Mouse (Mus musculus) heart, postnatal 14 days (tissue): ENCODE data around the gene Sdcbp2. TPM values are rescaled to one million over a fixed set of nuclear protein-coding genes. Genes with fewer than 3 reads are reported as not detected.

Source experiments
- DNase-seq, 2 experiments: peaks; one replicate each; pipeline ENCODE4 v3.0.0; 2021 to 2022
- intact Hi-C: fragments of 180-260 bp; cut with DNase I; formaldehyde crosslinking; loops from one replicate; pipeline ENCODE4 v1.15.1; 2025
- total RNA-seq, 2 experiments: library from RNA; stranded (reverse); gene quantifications; 2 replicates each; pipeline ENCODE4 v1.2.3; 2021

Sdcbp2 gene
- total RNA-seq, 2 experiments from 2014 or later = 1.6 to 2.4 TPM

DNA sequence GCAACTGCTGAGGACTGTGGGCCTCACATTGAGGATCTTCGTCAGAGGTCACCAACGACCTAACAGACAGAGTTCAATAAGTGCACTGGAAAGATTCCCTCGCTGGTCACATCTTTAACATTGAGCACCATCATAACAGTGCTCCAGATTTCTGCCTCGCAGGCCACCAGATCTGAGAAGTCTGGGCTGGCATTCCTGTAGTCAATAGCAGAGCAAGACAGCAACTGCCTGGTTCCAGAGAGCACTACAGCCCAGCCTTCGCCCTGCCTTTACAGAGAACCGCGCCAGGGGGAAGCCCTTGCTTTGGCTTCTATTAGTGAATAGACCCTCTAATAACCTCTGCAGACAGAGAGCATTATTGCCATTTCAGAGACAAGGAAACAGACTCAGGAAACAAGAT, 53.9 kb downstream of the Sdcbp2 start:
- intact Hi-C loops = no loop called here
- no peak for DNase-seq

DNA sequence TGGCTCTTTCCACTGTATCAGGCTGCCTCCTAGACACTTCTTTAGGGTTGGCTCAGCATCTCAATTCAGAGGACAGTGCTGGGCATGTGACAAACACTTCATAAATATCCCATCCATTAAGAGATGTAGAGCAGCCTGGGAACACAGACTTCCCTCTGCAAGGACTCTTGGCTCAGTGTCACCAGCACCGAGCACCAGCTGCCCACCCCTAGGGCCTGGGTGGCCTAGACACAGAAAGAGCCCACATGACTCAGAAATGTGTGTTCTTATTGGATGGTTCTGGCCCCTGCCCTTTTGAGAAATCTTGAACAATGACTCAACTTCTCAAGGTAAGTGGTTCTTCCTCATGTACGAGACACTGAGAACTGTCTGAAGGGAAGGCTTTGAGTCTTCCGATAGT, 55.6 kb downstream of the Sdcbp2 start:
- DNase-seq = no peak
- intact Hi-C loops = no loop called here

DNA sequence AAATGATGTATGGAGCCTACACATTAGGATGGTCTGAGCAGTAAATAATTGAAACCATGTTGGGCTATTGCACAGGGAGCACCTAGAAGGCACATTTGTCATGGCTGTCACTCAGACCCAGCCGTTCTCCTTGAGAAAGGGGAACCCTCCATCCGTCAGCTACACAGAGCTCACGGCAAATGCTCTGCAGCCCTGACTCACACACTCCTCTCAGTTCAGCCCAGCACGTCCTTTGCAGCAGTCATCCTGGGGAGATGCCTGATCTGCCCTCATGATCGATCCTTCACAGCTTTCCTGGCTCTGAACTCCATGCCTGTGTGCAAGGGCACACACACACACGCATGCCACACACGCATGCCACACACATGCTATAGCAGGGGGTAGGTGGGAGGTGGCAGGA, 56.9 kb downstream of the Sdcbp2 start:
- no peak for DNase-seq
- intact Hi-C loops = no loop called here

DNA sequence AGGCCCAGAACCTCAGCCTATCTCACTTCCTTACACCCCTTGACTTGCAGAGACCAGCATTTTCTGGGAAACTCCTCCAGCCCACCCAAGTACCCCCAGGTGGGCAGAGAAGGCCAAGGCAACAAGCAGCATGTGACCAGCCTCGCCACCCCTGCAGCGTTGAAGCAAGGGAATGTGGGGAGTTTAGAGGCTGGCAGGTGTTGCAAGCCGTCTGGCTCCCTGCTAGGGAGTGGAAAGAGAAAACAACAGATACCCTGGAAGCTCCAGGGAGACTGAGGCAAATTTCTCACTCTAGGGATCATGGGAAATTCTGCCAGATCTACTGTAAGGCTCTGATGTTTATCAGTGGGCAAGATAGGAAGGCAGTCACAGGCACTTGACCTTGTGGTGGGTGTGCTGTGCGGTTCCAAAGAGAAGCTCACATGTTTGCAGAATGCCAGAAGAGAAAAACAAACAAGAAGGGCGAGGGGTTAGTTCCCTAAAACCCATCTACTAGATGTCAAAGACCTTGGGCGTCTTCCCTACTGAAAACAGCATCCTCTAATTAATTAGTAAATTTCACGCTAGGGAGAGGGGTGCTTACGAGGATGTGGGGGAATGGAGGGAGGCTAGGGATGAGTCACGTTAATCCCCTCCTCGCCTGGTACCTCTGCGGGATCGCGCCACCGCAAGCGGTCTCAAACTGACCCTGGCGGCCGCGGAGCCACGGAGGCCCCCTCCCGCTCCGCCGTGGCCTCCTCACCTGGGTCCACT, 59.2 kb downstream of the Sdcbp2 start:
- intact Hi-C loops = no loop called here

DNA sequence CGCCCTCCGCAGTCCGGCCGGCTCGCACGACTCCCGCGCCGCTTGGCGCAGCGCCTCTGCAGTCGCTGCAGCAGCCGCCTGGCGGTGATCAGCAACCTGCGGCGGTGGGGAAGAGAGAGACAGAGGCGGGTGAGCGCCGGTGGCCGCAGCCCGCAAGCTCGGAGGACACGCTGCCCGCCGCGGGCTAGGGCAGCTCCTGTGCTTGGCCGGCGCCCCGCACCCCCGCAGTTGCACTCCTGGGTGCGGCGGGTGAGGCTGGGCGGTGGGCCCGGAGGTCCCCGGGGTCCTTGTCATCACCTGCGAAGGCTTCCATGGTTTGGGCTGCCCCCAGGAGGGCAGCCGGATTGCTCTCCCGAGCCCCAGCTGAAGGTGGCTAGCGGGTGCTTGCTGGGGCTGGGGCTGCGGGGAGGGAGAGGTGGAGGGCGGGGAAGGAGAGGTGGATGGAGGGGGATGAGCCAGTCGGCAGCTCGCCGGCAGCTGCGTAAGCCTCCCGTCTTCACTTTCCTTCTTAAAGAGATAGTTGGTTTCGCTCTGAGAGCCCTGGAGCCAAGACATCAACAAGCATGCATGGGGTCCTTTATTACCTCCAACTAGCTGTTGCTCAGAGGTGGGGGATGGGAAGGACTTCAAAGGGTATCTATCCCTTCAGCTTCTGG, 59.9 kb downstream of the Sdcbp2 start, which contains the start of gene Snph:
Gene Snph (minus strand): TSS at position 435 of the 656 bp plus-strand sequence.
- peak; percentile 58 to 59 for DNase-seq
- intact Hi-C loops = no loop called here

More for the DNA sequence above, 59.2 kb downstream of the Sdcbp2 start:
- no peak for DNase-seq

DNA sequence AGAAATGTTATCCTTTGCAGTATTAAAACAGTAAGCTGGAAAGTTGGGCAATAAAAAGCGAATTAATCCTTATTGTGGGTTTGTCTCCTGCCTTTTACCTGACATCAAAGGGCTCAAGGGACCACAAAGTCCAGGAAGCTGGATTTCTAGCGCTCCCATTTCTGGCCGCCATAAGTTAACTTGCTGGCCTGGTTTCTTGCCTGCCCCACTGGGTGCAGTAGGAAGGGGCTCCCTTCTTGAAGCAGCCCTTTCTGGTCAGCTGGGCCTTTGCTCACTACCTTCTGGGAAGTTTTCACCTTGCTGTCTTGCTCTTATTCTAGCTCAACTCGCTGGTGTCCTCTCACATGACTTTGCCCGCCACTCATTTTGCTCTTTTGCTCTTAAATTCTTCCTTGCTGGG, 60.6 kb downstream of the Sdcbp2 start:
- intact Hi-C loops = no loop called here
- no peak for DNase-seq

DNA sequence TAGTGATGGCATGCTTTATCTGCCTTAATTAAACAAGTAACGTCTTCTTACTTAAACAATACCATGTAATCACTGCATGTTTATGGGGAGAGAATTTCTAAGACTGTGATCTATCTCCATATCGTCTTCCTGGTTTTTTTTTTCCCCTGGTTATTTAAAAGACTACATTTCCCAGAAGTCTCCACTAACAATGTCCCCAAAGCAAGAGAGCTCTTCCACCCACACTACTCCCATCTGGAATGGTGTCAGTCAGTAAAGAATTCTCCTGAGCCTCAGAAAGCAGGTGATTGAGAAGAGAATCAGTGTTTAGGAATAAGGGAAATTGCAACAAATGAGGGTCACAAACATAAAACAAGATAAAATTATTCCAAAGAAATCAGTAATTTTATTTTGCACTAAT, 62.5 kb downstream of the Sdcbp2 start:
- intact Hi-C loops = no loop called here
- no peak for DNase-seq

DNA sequence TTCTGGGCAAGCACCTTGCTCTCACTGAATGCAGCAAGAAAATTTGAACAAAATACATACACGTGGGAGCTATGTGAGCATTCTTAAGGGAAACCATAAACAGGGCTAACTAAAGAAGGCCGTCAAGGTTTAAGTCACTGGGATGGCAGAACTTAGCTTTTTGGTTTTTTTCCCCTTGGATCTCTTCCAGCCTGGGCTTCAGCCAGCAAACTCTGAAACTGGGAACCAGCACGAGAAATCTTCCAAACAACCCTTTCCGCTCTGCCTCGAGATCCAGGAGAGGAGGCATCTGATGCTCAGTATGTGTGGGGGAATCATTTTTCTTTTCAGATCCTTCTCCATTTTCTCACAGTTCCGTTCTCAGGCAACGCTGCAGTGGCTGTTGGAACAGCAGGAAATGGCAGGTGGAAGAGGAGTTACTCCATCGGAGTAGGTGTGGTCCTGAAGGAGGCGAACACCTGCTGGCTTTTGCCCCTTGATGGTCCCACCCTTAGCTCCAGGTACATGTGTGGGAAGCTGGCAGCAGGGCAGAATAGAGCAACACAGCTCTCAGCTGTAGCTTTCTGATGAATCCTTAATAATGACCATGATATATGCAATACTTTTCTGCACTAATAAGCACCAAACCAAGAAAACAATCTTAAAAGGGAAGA, 63.1 kb downstream of the Sdcbp2 start:
- intact Hi-C loops = no loop called here
- DNase-seq = no peak

DNA sequence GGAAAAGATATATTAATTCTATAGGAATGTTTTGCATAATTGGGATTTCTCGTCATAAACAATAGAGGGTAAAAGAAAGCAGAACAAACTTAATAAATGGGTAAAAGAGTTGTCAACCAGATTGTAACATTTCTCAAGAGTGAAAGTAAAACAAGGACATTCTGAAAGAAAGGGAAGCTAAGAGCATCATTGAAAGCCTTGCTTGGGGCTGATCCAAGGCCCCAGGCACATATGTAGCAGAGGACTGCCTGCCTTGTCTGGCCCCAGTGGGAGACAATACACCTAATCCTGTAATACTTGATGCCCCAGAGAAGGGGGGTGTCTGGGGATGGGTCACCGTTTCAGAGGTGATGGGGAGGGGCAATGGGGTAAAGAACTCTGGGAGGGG, 63.6 kb downstream of the Sdcbp2 start:
- intact Hi-C loops = no loop called here

More for the DNA sequence above, 63.6 kb downstream of the Sdcbp2 start:
- no peak for DNase-seq

Other genes with a start within 250 kb of the Sdcbp2 start
- not detected for gene 4921509C19Rik, start 96.5 kb upstream of the Sdcbp2 start, total RNA-seq
- gene Nsfl1c, start 78.4 kb upstream of the Sdcbp2 start, total RNA-seq = 10 to 100 TPM; 77.9 to 78.7 TPM
- 100 to 1,000 TPM; 279 to 287 TPM for gene Fkbp1a, start 30.1 kb upstream of the Sdcbp2 start, total RNA-seq
- 1 to 10 TPM; 3.6 to 3.7 TPM for gene Snph, start 60.0 kb downstream of the Sdcbp2 start, total RNA-seq
- not detected for gene Rad21l, start 95.9 kb downstream of the Sdcbp2 start, total RNA-seq
- 1 to 10 TPM; 4.1 to 4.5 TPM for gene Tmem74b, start 129.4 kb downstream of the Sdcbp2 start, total RNA-seq
- gene Psmf1, start 171.6 kb downstream of the Sdcbp2 start, total RNA-seq = 10 to 100 TPM; 25.7 to 26.3 TPM